Mouse (Mus musculus) hindbrain, embryonic 12.5 days (tissue): ENCODE data around the gene Sptbn4. TPM values are rescaled to one million over a fixed set of nuclear protein-coding genes. Genes with fewer than 3 reads are reported as not detected.

Experiments used
- ATAC-seq: fragments of 200-750 bp; cut with Nextera tagmentation; 2 replicates; pipeline ENCODE4 v1.8.0; 2017; ENCODE audit warnings: moderate TSS enrichment; ENCODE audit not compliant: low FRiP score
- H3K27ac ChIP-seq: fragments of 300-500 bp; sonication (generic); 2 replicates; pipeline ENCODE4 v1.5.1; 2016; ENCODE audit warnings: mild to moderate bottlenecking
- H3K27me3 ChIP-seq: fragments of 300-500 bp; sonication (generic); 2 replicates; pipeline ENCODE4 v1.6.1; 2016; ENCODE audit warnings: mild to moderate bottlenecking
- H3K36me3 ChIP-seq: fragments of 300-500 bp; sonication (generic); 2 replicates; pipeline ENCODE4 v1.6.1; 2016; ENCODE audit warnings: mild to moderate bottlenecking
- H3K4me1 ChIP-seq: fragments of 300-500 bp; sonication (generic); 2 replicates; pipeline ENCODE4 v1.6.1; 2016
- H3K4me2 ChIP-seq: fragments of 300-500 bp; sonication (generic); replicated peaks from 2 replicates; pipeline ENCODE4 v1.6.1; 2016; ENCODE audit warnings: mild to moderate bottlenecking
- H3K4me3 ChIP-seq: fragments of 300-500 bp; sonication (generic); 2 replicates; pipeline ENCODE4 v1.5.1; 2016; ENCODE audit warnings: mild to moderate bottlenecking
- H3K9ac ChIP-seq: fragments of 300-500 bp; sonication (generic); 2 replicates; pipeline ENCODE4 v1.6.1; 2016; ENCODE audit warnings: mild to moderate bottlenecking, moderate library complexity
- H3K9me3 ChIP-seq: fragments of 300-500 bp; sonication (generic); replicated peaks from 2 replicates; pipeline ENCODE4 v1.6.1; 2016; ENCODE audit warnings: mild to moderate bottlenecking
- WGBS: fragments of 180-500 bp; shearing (Covaris S2); methylation state at CpG from one replicate; pipeline ENCODE4 v1.1.7; 2016; 5-methylcytosine and 5-hydroxymethylcytosine counted together
- polyA plus RNA-seq: library from polyadenylated mRNA; unstranded; fragments of >200 nt; fragmentation: Nextera tagmentation; extraction: Ambion mirVana; gene quantifications from 2 replicates; pipeline ENCODE4 v1.2.1, GENCODE M21; 2016

Gene Sptbn4
- polyA plus RNA-seq, 1 experiment from 2014 or later: 1.1 TPM

DNA sequence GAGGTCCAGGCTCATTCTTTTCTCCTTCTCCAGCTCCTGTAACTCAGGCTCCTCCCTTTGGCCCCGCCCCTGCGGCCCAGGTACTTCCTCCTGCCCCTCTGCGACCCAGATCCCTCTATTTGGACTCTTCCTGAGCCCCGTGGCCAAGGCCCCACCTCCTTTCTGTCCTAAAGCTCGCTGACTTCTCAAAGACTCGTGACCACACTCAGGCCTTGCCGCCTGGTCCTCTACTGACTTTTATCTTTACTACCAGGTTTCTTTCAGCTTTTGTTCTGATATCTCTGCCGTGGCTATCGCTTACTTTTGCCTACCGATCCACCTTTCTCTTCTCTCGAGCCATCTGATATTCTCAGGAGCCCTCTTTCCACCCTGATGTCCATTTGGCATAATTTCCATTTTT, 79.5 kb downstream of the Sptbn4 start:
- H3K4me2 ChIP-seq: no peak overlapping the region; the same call in 1 of the 2 replicates
- 15% methylated on average over 11 of the region's 11 CpGs for WGBS
- H3K9ac ChIP-seq: no peak overlapping the region
- no peak overlapping the region for H3K27ac ChIP-seq
- no peaks in the 10 kb centered on the region for H3K36me3 ChIP-seq
- H3K9me3 ChIP-seq: peaks cover 4% of the 10 kb centered on the region
- H3K4me1 ChIP-seq: peaks cover 10% of the 10 kb centered on the region; the same call in 1 of the 2 replicates
- peaks cover 100% of the 10 kb centered on the region for H3K27me3 ChIP-seq
- ATAC-seq: no peak
- no peak overlapping the region for H3K4me3 ChIP-seq

GRCm38 (mm10) chr7:27366082-27366844, 81.2 kb downstream of the Sptbn4 start:
- WGBS: 44% methylated on average over 21 of the region's 21 CpGs
- no peaks in the 10 kb centered on the region for H3K36me3 ChIP-seq
- peaks cover 4% of the 10 kb centered on the region for H3K9me3 ChIP-seq
- H3K4me2 ChIP-seq: no peak overlapping the region
- no peak overlapping the region for H3K9ac ChIP-seq
- no peak overlapping the region for H3K4me3 ChIP-seq
- H3K27me3 ChIP-seq: peaks cover 90% of the 10 kb centered on the region
- 0 out of 2 replicates have a peak, but pooled peaks cover 4% of the 10 kb centered on the region for H3K4me1 ChIP-seq
- ATAC-seq: no peak
- H3K27ac ChIP-seq: no peak overlapping the region

DNA sequence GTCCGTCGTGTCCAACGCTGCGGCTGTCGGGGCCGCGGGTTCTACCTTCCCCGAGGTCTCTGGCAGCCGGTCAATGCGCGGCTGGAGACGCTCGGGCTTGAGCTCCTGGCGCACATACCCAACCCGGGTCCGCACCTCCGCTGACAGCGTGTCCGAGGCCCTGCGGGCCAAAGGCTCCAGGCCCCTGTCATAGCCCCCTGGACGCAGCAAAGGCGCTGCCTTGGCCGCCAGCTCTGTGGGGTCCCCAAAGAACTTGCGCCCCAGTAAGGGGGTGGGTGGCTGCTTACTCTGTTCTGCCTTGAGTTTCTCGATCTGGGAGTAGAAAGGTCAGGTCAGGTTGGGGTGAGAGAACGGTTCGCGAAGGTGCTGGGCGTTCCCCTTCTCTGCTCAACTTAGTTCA, 83.1 kb downstream of the Sptbn4 start:
- H3K4me3 ChIP-seq: 0 out of 2 replicates have a peak overlapping the region, but pooled peaks have one; percentile 1
- no peaks in the 10 kb centered on the region for H3K36me3 ChIP-seq
- 2% methylated on average over 29 of the region's 29 CpGs for WGBS
- H3K9me3 ChIP-seq: no peaks in the 10 kb centered on the region; the same call in 1 of the 2 replicates
- 0 out of 2 replicates have a peak, but pooled peaks cover 4% of the 10 kb centered on the region for H3K4me1 ChIP-seq
- peaks cover 75% of the 10 kb centered on the region for H3K27me3 ChIP-seq
- 0 out of 2 replicates have a peak overlapping the region, but pooled peaks have one; percentile 4 for H3K4me2 ChIP-seq
- ATAC-seq: no peak
- H3K9ac ChIP-seq: no peak overlapping the region
- no peak overlapping the region for H3K27ac ChIP-seq

DNA sequence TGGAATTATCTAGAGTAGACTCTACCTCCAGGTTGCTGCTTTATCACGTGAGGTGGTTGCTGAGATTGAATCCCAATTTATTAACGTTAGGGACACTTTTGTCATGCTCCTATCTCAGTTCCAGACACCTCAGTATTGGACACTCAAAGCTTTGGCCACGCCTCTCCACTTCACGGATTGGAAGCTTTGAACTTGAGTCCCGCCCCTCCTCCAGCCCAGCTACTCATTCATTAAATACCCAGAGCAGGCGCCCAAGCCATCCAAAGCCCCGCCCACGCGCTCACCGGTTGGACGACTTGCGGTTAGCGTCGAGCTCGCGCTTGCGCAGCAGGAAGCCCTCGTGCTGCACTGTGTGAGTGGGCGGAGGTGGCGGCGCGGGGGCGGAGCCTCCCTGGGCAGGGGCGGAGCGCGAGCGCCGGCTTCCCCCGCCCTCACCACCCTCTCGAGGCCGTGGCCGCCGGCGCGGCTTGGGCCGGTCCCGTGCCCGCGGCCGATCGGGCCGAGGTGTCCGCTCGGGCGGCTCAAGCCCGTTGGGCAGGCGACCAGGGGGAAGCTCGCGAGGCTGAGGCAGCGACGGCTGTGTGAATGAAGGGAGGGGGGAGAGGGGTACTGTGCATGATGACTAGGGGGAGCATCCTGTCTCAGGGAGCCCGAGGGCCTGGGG, 86.1 kb downstream of the Sptbn4 start:
- H3K9ac ChIP-seq: peak overlapping the region; percentile 67
- no peaks in the 10 kb centered on the region for H3K36me3 ChIP-seq
- peak overlapping the region; percentile 50 for H3K4me3 ChIP-seq
- H3K4me2 ChIP-seq: peak overlapping the region; percentile 64
- H3K9me3 ChIP-seq: no peaks in the 10 kb centered on the region; the same call in 1 of the 2 replicates
- H3K4me1 ChIP-seq: peaks cover 3% of the 10 kb centered on the region; the same call in 1 of the 2 replicates
- ATAC-seq: peak; percentile 94
- under 1% methylated on average over 52 of the region's 52 CpGs for WGBS
- no peak overlapping the region for H3K27ac ChIP-seq
- peaks cover 68% of the 10 kb centered on the region for H3K27me3 ChIP-seq

- Histone ChIP-seq H3K4me3 (peak overlapping the region; percentile 50), H3K4me1 (peaks cover 6% of the 10 kb centered on the region; the same call in 1 of the 2 replicates), H3K27ac (no peak overlapping the region), H3K27me3 (peaks cover 62% of the 10 kb centered on the region), H3K9me3 (no peaks in the 10 kb centered on the region; the same call in 1 of the 2 replicates), H3K9ac (no peak overlapping the region), H3K4me2 (peak overlapping the region; percentile 64), H3K36me3 (no peaks in the 10 kb centered on the region)
- no peak for ATAC-seq
- 57% methylated on average over 6 of the region's 6 CpGs for WGBS
These were observed 86.7 kb downstream of the Sptbn4 start for GRCm38 (mm10) chr7:27360749-27361148.

DNA sequence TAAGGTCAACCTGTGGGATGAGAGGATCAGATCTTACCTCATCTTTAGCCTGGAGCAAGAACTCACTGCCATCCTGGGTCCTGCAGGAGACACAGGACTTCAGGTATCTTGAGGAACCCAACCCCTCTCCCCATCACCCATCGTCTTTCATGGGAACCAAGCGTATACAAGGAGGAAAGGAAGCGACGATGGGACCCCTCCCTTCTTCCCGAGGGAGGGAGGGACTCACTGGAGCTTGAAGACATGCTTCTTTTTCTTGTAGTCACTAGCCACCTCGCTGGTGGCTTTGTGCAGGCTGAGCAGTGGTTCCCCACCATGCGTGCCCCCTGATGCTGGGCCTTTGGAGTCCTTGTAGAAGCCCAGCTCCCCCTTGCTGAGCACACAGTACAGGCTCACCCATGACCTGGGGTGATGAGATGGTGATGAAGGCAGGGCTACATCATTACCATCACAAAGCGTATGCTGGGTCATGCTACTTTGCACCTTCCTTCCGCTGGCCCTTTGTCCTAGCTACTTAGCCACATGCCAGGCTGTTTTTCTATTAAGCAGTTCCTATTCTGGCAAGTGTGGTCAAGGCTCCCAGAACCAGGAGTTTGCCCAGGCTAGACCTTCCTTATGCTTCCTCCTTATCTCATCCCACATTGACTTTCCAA, 87.7 kb downstream of the Sptbn4 start:
- peaks cover 53% of the 10 kb centered on the region for H3K27me3 ChIP-seq

GRCm38 (mm10) chr7:27359162-27359561, 88.3 kb downstream of the Sptbn4 start:
- Histone ChIP-seq H3K27me3 (peaks cover 47% of the 10 kb centered on the region), H3K9me3 (no peaks in the 10 kb centered on the region; the same call in 1 of the 2 replicates)
- WGBS: 77% methylated on average over 2 of the region's 2 CpGs

More for the DNA sequence above, 87.7 kb downstream of the Sptbn4 start:
- 83% methylated on average over 9 of the region's 9 CpGs for WGBS
- no peak overlapping the region for H3K4me2 ChIP-seq
- no peak overlapping the region for H3K4me3 ChIP-seq
- H3K9me3 ChIP-seq: no peaks in the 10 kb centered on the region; the same call in 1 of the 2 replicates
- ATAC-seq: no peak
- peaks cover 6% of the 10 kb centered on the region for H3K4me1 ChIP-seq
- H3K9ac ChIP-seq: no peak overlapping the region
- H3K36me3 ChIP-seq: no peaks in the 10 kb centered on the region
- H3K27ac ChIP-seq: no peak overlapping the region

GRCm38 (mm10) chr7:27357595-27357978, 89.9 kb downstream of the Sptbn4 start:
- no peaks in the 10 kb centered on the region; the same call in 1 of the 2 replicates for H3K9me3 ChIP-seq
- no peak overlapping the region for H3K9ac ChIP-seq
- ATAC-seq: no peak
- 0 out of 2 replicates have a peak overlapping the region, but pooled peaks have one; percentile 23 for H3K27ac ChIP-seq
- no peak overlapping the region for H3K4me2 ChIP-seq
- peaks cover 10% of the 10 kb centered on the region; the same call in 1 of the 2 replicates for H3K36me3 ChIP-seq
- 23% methylated on average over 3 of the region's 3 CpGs for WGBS
- H3K4me3 ChIP-seq: no peak overlapping the region
- peaks cover 15% of the 10 kb centered on the region for H3K4me1 ChIP-seq
- H3K27me3 ChIP-seq: peaks cover 32% of the 10 kb centered on the region

More at GRCm38 (mm10) chr7:27359162-27359561, 88.3 kb downstream of the Sptbn4 start:
- no peak for ATAC-seq
- Histone ChIP-seq H3K4me2 (no peak overlapping the region), H3K27ac (no peak overlapping the region), H3K36me3 (no peaks in the 10 kb centered on the region), H3K9ac (no peak overlapping the region), H3K4me1 (peaks cover 13% of the 10 kb centered on the region), H3K4me3 (no peak overlapping the region)

DNA sequence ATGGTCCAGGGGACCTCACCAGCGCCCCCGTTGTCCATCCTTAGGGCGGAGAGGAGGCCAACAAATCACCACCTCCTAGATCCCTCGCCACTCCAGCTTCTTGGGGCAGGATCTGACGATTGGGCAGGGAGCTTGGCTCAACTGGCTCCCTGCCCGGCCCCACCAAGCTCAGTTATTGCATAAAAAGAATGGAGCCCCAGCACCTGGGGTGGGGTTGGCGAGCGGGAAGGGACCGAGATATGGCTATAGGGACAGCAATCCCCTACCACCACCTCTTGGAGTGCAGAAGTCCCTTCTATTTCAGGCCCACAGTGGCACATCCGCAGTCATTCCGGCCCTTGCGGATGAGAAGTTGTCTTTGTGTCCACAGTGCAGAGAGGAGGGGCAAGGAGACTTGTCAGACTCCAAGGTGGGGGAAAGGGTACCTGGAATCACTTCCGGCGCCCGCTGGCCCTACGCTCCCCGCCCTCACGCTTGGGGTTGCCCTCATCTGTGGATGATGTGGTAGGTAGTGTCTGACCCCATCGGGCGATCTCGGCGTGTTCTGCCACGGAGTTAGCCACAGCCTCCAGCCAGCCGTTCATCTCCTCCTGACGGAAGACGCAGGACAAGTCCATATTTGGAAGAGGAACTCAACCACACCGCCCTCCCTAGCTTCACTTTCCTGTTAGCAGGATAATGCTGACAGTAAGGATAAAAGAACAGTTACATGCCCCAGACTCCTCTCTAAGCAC, 90.5 kb downstream of the Sptbn4 start, which contains the start of gene Gm20479:
Gene Gm20479 (minus strand): TSS at position 559 of the 734 bp plus-strand sequence.
- Histone ChIP-seq H3K4me2 (peak within 1 kb of the TSS; percentile 68), H3K27ac (0 out of 2 replicates have a peak within 1 kb of the TSS, but pooled peaks have one; percentile 23), H3K36me3 (peaks cover 15% of the 10 kb centered on the region; the same call in 1 of the 2 replicates), H3K4me1 (peaks cover 15% of the 10 kb centered on the region), H3K9me3 (no peaks in the 10 kb centered on the region; the same call in 1 of the 2 replicates), H3K4me3 (peak within 1 kb of the TSS; percentile 69), H3K27me3 (peaks cover 28% of the 10 kb centered on the region), H3K9ac (peak within 1 kb of the TSS; percentile 32)
- 7% methylated on average over 27 of the region's 27 CpGs for WGBS
- no peak for ATAC-seq

DNA sequence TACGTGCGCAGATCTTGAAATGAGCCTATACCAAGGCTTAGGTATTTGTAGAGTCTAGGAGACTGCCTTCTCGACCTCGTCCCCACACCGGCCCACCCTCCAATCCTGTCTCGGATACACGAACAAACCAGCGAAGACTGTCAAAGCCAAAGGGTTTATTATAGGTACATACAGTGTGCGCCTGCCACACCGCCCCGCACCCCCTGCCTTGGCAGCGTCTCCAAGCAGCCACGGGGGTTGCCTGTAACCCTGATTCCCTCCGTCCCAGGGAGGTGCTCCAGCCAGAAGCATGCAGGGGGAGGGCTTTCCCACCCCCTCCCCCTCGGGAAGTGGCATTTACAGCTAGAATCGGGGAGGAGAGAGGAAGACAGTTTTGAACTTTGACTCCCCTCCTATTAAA, 91.2 kb downstream of the Sptbn4 start:
- Histone ChIP-seq H3K4me3 (peak overlapping the region; percentile 69), H3K9me3 (no peaks in the 10 kb centered on the region; the same call in 1 of the 2 replicates), H3K4me1 (peaks cover 15% of the 10 kb centered on the region), H3K36me3 (peaks cover 21% of the 10 kb centered on the region), H3K4me2 (peak overlapping the region; percentile 68), H3K9ac (peak overlapping the region; percentile 2; the same call in 1 of the 2 replicates), H3K27me3 (peaks cover 27% of the 10 kb centered on the region), H3K27ac (no peak overlapping the region)
- 2% methylated on average over 16 of the region's 16 CpGs for WGBS
- ATAC-seq: peak; percentile 60

GRCm38 (mm10) chr7:27355745-27356240, 91.7 kb downstream of the Sptbn4 start, which contains the start of gene Shkbp1:
Gene Shkbp1, minus strand, starts transcription at chr7:27356019.
- Histone ChIP-seq H3K9ac (peak within 1 kb of the TSS; percentile 68), H3K4me2 (peak within 1 kb of the TSS; percentile 68), H3K27ac (peak within 1 kb of the TSS; percentile 36; the same call in 1 of the 2 replicates), H3K27me3 (peaks cover 27% of the 10 kb centered on the region), H3K4me3 (peak within 1 kb of the TSS; percentile 69), H3K4me1 (peaks cover 15% of the 10 kb centered on the region), H3K36me3 (peaks cover 23% of the 10 kb centered on the region), H3K9me3 (no peaks in the 10 kb centered on the region; the same call in 1 of the 2 replicates)
- under 1% methylated on average over 34 of the region's 34 CpGs for WGBS
- peak; percentile 95 for ATAC-seq
